Mouse (Mus musculus) stomach, embryonic 16.5 days (tissue): ENCODE measurements around the gene Hcls1. TPM values are rescaled to one million over a fixed set of nuclear protein-coding genes. Genes with fewer than 3 reads are reported as not detected.

ENCODE experiments used
- ATAC-seq: fragments of 200-750 bp; cut with Nextera tagmentation; 2 replicates; pipeline ENCODE4 v1.8.0; 2017; ENCODE audit warnings: moderate number of reproducible peaks, moderate TSS enrichment; ENCODE audit not compliant: insufficient read depth, low FRiP score
- H3K27ac ChIP-seq: fragments of 300-500 bp; sonication (generic); 2 replicates; pipeline ENCODE4 v1.5.1; 2014; ENCODE audit warnings: low read length
- H3K27me3 ChIP-seq: fragments of 300-500 bp; sonication (generic); 2 replicates; pipeline ENCODE4 v1.6.1; 2014; ENCODE audit warnings: low read length, control low read depth, mixed read lengths; ENCODE audit not compliant: control insufficient read depth, insufficient read depth
- H3K36me3 ChIP-seq: fragments of 300-500 bp; sonication (generic); 2 replicates; pipeline ENCODE4 v1.6.1; 2014; ENCODE audit warnings: low read length; ENCODE audit not compliant: control insufficient read depth, insufficient read depth
- H3K4me1 ChIP-seq: fragments of 300-500 bp; sonication (generic); 2 replicates; pipeline ENCODE4 v1.6.1; 2014; ENCODE audit warnings: low read length, control low read depth, mixed read lengths; ENCODE audit not compliant: control insufficient read depth, insufficient read depth
- H3K4me2 ChIP-seq: fragments of 300-500 bp; sonication (generic); 2 replicates; pipeline ENCODE4 v1.6.1; 2014; ENCODE audit warnings: low read depth, low read length, mixed read lengths
- H3K4me3 ChIP-seq: fragments of 300-500 bp; sonication (generic); replicated peaks from 2 replicates; pipeline ENCODE4 v1.5.1; 2014; ENCODE audit warnings: mild to moderate bottlenecking, low read length
- H3K9ac ChIP-seq: fragments of 300-500 bp; sonication (generic); 2 replicates; pipeline ENCODE4 v1.6.1; 2014; ENCODE audit warnings: low read length
- H3K9me3 ChIP-seq: fragments of 300-500 bp; sonication (generic); replicated peaks from 2 replicates; pipeline ENCODE4 v1.6.1; 2016; ENCODE audit warnings: low read length, control low read depth; ENCODE audit not compliant: control insufficient read depth
- WGBS: fragments of 180-500 bp; shearing (Covaris S2); extraction: QIAGEN DNeasy Blood & Tissue Kit; methylation state at CpG from one replicate; pipeline ENCODE4 v1.1.7; 2014; 5-methylcytosine and 5-hydroxymethylcytosine counted together
- polyA plus RNA-seq: library from polyadenylated mRNA; unstranded; fragments of >200 nt; fragmentation: Nextera tagmentation; extraction: Ambion mirVana; gene quantifications from 2 replicates; pipeline ENCODE4 v1.2.1, GENCODE M21; 2015

Hcls1 gene
- polyA plus RNA-seq, 1 experiment from 2014 or later: 10.9 TPM

DNA sequence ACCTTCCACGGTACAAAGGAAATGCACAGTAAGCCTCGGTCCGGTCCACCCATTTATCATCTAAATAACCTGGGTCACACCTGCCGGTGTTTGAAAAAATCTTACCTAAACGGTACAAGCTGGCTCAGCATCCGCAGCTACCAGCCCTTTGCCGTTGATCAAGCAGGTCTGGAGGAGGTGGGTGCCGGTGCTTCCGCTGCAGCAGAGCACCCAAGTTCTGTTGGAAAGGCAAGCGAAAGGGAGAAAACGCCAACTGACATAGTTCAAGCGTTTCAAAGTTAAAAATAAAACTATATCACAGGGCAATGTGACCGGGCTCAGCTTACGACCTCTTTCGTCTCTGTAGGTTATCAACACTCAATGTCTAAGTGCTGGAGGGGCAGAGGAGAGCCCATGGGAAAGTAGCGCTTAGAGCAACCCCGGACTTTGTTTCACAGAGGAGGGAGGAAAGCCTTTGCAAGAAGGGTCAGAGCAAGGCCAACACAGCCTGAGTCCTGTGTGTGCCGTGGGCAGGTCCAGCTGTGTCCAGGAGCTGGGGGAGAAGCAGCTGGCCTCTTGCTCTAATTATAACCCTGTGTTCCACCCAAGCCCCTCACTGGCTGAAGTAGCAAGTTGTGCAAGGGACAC lies 55.3 kb downstream of the Hcls1 start, which contains the start of gene Fbxo40:
Gene Fbxo40, minus strand, starts transcription at position 469 of the 627 bp plus-strand sequence.
- no peaks in the 10 kb centered on the region for H3K9me3 ChIP-seq
- no peak within 1 kb of the TSS for H3K4me3 ChIP-seq
- no peaks in the 10 kb centered on the region for H3K4me1 ChIP-seq
- no peak within 1 kb of the TSS for H3K4me2 ChIP-seq
- WGBS: 53% methylated on average over 18 of the region's 18 CpGs
- H3K27ac ChIP-seq: no peak within 1 kb of the TSS
- no peak within 1 kb of the TSS for H3K9ac ChIP-seq
- H3K36me3 ChIP-seq: no peaks in the 10 kb centered on the region
- H3K27me3 ChIP-seq: no peaks in the 10 kb centered on the region
- ATAC-seq: no peak

DNA sequence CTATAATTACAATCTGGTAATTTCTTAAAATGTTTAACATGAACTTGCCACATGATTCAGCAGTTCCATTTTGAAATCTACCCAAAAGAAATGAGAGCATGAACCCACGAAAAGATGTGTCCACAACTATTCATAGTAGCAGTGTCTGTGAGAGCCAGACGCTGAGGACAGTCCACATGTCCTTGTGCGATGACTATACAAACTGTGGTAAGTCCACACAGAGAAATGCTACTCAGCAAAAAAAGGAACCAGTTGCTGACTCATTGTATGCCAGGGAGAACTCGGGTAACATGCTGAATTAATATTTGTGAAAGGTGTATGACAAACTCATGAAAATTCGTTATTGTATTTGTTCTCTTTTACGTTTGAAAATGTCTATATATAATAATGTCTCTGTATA lies 62.9 kb downstream of the Hcls1 start:
- WGBS: 70% methylated on average over 6 of the region's 6 CpGs
- Histone ChIP-seq H3K36me3 (no peaks in the 10 kb centered on the region), H3K27ac (no peak overlapping the region), H3K4me2 (no peak overlapping the region), H3K9me3 (no peaks in the 10 kb centered on the region), H3K27me3 (no peaks in the 10 kb centered on the region), H3K4me3 (no peak overlapping the region), H3K9ac (no peak overlapping the region), H3K4me1 (no peaks in the 10 kb centered on the region)
- ATAC-seq: no peak

DNA sequence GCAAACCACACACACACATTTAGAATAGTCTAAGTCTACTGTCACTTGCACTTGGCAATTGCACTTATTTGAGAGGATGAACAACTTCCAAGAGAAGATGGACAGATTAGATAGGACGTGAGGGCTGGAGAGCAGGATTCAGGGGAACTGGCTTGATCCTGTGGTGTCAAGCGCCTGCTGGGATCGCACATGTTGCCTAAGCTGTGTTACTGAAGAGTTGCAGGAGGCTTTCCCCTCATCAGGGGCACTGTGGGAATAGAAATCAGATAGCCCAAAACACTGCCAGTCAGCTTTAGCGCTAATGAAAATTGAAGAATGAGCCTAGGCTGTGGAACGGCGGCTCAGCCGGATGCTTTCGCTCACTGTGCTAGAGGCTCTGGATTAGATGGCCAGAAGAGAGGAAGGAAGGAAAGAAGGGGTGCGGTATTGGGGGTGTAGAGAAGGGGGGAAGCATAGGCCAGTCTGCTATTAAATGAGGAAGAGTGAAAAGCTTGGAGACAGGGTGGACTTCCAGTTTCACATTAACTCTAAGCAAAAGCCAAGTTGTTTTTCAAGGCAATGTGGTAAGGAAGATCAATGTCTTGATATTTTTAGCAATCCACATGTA lies 64.7 kb downstream of the Hcls1 start:
- Histone ChIP-seq H3K9me3 (no peaks in the 10 kb centered on the region), H3K4me1 (no peaks in the 10 kb centered on the region), H3K27ac (no peak overlapping the region), H3K36me3 (no peaks in the 10 kb centered on the region), H3K27me3 (no peaks in the 10 kb centered on the region), H3K4me2 (no peak overlapping the region), H3K4me3 (no peak overlapping the region), H3K9ac (no peak overlapping the region)
- ATAC-seq: no peak
- WGBS: 70% methylated on average over 9 of the region's 9 CpGs

DNA sequence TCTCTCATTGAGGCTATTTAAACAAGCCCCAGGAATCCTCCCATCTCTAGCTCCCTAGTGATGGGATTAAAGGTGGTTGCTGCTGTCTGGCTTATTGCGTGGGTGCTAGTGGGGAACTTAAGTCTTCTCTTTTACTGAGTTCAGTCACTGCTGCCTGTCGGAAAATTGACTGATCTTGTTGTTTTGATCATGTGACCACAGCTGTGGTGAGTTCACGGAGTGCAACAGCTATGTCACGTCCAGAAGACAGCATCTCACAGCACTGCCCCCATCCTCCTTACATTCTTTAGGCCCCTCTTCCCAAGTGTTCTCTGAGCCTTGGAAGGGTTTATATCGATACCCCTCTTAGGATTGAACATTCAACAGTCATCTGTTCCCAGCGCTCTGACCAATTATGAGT lies 74.5 kb downstream of the Hcls1 start:
- Histone ChIP-seq H3K9me3 (no peaks in the 10 kb centered on the region), H3K4me1 (peaks cover 8% of the 10 kb centered on the region), H3K9ac (no peak overlapping the region), H3K4me2 (no peak overlapping the region), H3K4me3 (no peak overlapping the region), H3K36me3 (no peaks in the 10 kb centered on the region), H3K27me3 (no peaks in the 10 kb centered on the region), H3K27ac (no peak overlapping the region)
- ATAC-seq: no peak
- 51% methylated on average over 6 of the region's 6 CpGs for WGBS

DNA sequence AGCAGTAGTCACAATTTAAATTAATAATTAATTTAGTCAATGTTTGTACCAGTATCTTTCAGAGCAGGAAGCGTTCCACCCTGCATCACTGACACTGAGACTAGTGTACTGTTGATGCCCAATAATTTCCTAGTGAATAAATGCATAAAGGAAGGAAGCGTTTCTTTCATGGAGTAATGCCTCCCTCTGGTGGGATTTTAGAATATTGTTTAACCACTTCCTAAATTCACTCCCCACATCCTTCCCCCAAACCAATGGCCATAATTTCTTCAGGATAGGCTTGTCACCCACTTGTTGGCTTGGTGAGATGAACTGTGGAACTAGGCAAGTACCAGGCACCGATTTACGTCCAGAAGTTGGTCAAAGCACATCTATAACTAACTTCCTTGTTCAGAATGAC lies 75.6 kb downstream of the Hcls1 start:
- H3K4me3 ChIP-seq: no peak overlapping the region
- H3K27me3 ChIP-seq: no peaks in the 10 kb centered on the region
- H3K4me1 ChIP-seq: peaks cover 8% of the 10 kb centered on the region
- peak; percentile 35; the same call in 1 of the 2 replicates for ATAC-seq
- H3K36me3 ChIP-seq: no peaks in the 10 kb centered on the region
- no peaks in the 10 kb centered on the region for H3K9me3 ChIP-seq
- 45% methylated on average over 4 of the region's 4 CpGs for WGBS
- H3K4me2 ChIP-seq: no peak overlapping the region
- no peak overlapping the region for H3K9ac ChIP-seq
- no peak overlapping the region for H3K27ac ChIP-seq

DNA sequence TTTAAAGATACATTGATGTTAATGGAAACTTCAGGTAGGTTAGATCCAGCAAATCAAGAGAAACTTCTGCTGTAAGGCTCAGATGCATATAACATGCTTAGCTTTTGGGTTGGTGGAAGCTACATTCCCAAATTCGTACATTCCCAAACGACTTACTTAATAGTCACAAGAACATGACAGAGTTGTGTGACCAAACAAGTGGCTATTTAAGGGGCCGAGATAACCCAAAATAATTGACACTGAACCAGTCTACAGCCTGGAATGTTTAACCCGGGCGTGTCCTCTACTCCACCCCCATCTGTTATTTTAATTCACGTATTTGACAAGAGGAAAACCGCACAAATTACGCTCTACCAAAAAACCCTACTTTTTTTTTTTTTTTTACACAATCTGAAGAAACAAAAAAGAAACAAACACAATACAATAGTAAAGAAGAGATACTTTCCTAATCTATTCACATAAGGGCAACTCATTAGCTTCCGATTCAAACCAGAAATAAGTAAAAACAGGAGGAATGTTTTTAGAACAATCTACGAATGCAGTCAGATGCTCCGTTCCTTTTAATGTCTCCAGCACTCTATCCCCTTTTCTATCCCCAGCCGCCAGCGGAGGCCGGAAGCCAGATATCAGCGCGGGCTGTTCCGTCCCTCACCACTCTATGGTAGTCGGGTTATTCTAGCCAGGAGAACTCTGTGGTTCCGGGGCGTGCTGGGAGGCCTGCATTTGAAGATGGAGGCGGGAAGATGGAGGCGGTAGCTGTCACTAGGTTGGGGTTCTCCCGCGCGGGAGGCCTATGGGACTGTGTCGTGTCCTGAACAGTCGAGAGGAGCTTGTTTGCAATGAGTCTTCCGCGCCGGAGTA lies 76.5 kb downstream of the Hcls1 start, which contains the start of gene Polq:
Gene Polq, plus strand, starts transcription at position 726 of the 861 bp plus-strand sequence.
- H3K4me1 ChIP-seq: peaks cover 8% of the 10 kb centered on the region
- peak within 1 kb of the TSS; percentile 74 for H3K4me2 ChIP-seq
- WGBS: 4% methylated on average over 30 of the region's 30 CpGs
- no peak within 1 kb of the TSS for H3K27ac ChIP-seq
- no peaks in the 10 kb centered on the region for H3K36me3 ChIP-seq
- H3K9me3 ChIP-seq: no peaks in the 10 kb centered on the region
- H3K9ac ChIP-seq: peak within 1 kb of the TSS; percentile 77
- H3K4me3 ChIP-seq: peak within 1 kb of the TSS; percentile 92
- H3K27me3 ChIP-seq: no peaks in the 10 kb centered on the region
- peak; percentile 99 for ATAC-seq

DNA sequence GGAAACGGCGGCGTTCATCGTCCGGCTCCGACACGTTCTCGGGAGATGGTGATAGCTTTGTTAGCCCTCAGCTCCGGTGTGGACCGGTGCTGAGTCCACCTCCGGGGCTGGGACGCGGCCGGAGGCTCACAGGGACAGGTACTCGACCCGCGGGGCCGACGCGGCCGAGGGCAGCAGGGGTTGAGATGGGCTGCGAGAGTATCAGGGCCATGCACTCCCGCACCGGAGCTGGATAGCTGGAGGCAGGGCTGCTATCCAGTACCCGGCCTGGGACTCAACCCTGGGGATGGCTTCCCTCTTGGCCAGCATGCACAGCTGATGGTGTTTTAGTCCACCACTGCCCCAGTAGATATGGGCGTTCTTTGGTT lies 77.1 kb downstream of the Hcls1 start:
- WGBS: under 1% methylated on average over 26 of the region's 26 CpGs
- H3K27ac ChIP-seq: no peak overlapping the region
- no peaks in the 10 kb centered on the region for H3K27me3 ChIP-seq
- peaks cover 8% of the 10 kb centered on the region for H3K4me1 ChIP-seq
- H3K4me3 ChIP-seq: peak overlapping the region; percentile 92
- H3K9ac ChIP-seq: peak overlapping the region; percentile 77
- no peaks in the 10 kb centered on the region for H3K9me3 ChIP-seq
- peak overlapping the region; percentile 74 for H3K4me2 ChIP-seq
- no peaks in the 10 kb centered on the region for H3K36me3 ChIP-seq
- peak; percentile 61 for ATAC-seq

DNA sequence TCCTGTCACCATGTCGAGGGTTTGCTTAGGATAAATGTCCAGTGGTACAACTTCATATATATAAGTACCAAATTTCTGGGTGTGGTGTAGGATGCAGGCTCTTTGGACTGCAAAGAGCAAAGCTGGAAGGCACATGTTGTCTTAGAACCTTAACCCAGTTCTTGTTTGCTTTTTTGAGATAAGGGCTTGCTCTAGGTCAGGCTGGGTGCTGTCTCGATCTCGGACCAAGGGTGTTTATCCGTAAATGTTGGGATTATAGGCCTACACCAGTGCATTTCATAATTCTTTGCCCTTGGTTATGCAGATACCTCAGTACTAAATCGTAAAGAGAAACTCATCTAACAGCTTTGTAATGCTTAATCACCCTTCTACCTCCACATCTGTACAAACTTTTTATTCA lies 77.6 kb downstream of the Hcls1 start:
- no peaks in the 10 kb centered on the region for H3K9me3 ChIP-seq
- no peak overlapping the region for H3K27ac ChIP-seq
- no peak for ATAC-seq
- H3K9ac ChIP-seq: peak overlapping the region; percentile 77
- 35% methylated on average over 5 of the region's 5 CpGs for WGBS
- H3K4me1 ChIP-seq: peaks cover 8% of the 10 kb centered on the region
- H3K4me2 ChIP-seq: peak overlapping the region; percentile 74
- H3K27me3 ChIP-seq: no peaks in the 10 kb centered on the region
- no peaks in the 10 kb centered on the region for H3K36me3 ChIP-seq
- H3K4me3 ChIP-seq: peak overlapping the region; percentile 92
